Mouse (Mus musculus): ENCODE results near the gene Tbc1d2b. TPM values are rescaled to one million over a fixed set of nuclear protein-coding genes. Genes with fewer than 3 reads are reported as not detected.

Tbc1d2b gene
- polyA plus RNA-seq, 1 experiment from 2014 or later: 9.9 TPM

- ATAC-seq (replicated peaks; ENCODE audit: insufficient number of reproducible peaks, low FRiP score, low TSS enrichment, low read depth) (no peak), DNase-seq (ENCODE audit: low spot score) (no peak)
- WGBS: 85% methylated on average over 3 of the region's 3 CpGs
- H3K4me2 ChIP-seq (ENCODE audit: low read depth, low read length): no peak overlapping the region
- no peaks in the 10 kb centered on the region for H3K36me3 ChIP-seq (replicated peaks; ENCODE audit: control insufficient read depth, insufficient read depth, low read depth, low read length)
- no peak overlapping the region for H3K4me3 ChIP-seq (ENCODE audit: low read depth, low read length)
- H3K9ac ChIP-seq (replicated peaks; ENCODE audit: low read length): no peak overlapping the region
- H3K27ac ChIP-seq (replicated peaks; ENCODE audit: low read depth, low read length): no peak overlapping the region
- no peaks in the 10 kb centered on the region for H3K9me3 ChIP-seq (replicated peaks; ENCODE audit: control insufficient read depth, low read length)
- no peaks in the 10 kb centered on the region for H3K4me1 ChIP-seq (ENCODE audit: control insufficient read depth, insufficient read depth, low read length)
- no peaks in the 10 kb centered on the region for H3K27me3 ChIP-seq (ENCODE audit: control insufficient read depth, insufficient read depth, low read length)
Observed at GRCm38 (mm10) chr9:90222275-90222674, 48.3 kb downstream of the Tbc1d2b start.

- no peak overlapping the region for H3K4me3 ChIP-seq (ENCODE audit: low read depth, low read length)
- no peak overlapping the region for H3K4me2 ChIP-seq (ENCODE audit: low read depth, low read length)
- ATAC-seq (replicated peaks; ENCODE audit: insufficient number of reproducible peaks, low FRiP score, low TSS enrichment, low read depth): no peak
- no peak overlapping the region for H3K27ac ChIP-seq (replicated peaks; ENCODE audit: low read depth, low read length)
- H3K9ac ChIP-seq (replicated peaks; ENCODE audit: low read length): no peak overlapping the region
- H3K9me3 ChIP-seq (replicated peaks; ENCODE audit: control insufficient read depth, low read length): no peaks in the 10 kb centered on the region
- H3K36me3 ChIP-seq (replicated peaks; ENCODE audit: control insufficient read depth, insufficient read depth, low read depth, low read length): no peaks in the 10 kb centered on the region
- H3K27me3 ChIP-seq (ENCODE audit: control insufficient read depth, insufficient read depth, low read length): no peaks in the 10 kb centered on the region
- DNase-seq (ENCODE audit: low spot score): no peak
- 58% methylated on average over 4 of the region's 4 CpGs for WGBS
- no peaks in the 10 kb centered on the region for H3K4me1 ChIP-seq (ENCODE audit: control insufficient read depth, insufficient read depth, low read length)
Observed at GRCm38 (mm10) chr9:90217501-90217900, 53.1 kb downstream of the Tbc1d2b start.

GRCm38 (mm10) chr9:90216259-90217001 is 54.2 kb downstream of the Tbc1d2b start:
- no peak overlapping the region for H3K4me3 ChIP-seq (ENCODE audit: low read depth, low read length)
- ATAC-seq (replicated peaks; ENCODE audit: insufficient number of reproducible peaks, low FRiP score, low TSS enrichment, low read depth) (no peak), DNase-seq (ENCODE audit: low spot score) (no peak)
- no peak overlapping the region for H3K9ac ChIP-seq (replicated peaks; ENCODE audit: low read length)
- H3K36me3 ChIP-seq (replicated peaks; ENCODE audit: control insufficient read depth, insufficient read depth, low read depth, low read length): no peaks in the 10 kb centered on the region
- no peak overlapping the region for H3K4me2 ChIP-seq (ENCODE audit: low read depth, low read length)
- 80% methylated on average over 11 of the region's 11 CpGs for WGBS
- no peaks in the 10 kb centered on the region for H3K9me3 ChIP-seq (replicated peaks; ENCODE audit: control insufficient read depth, low read length)
- no peak overlapping the region for H3K27ac ChIP-seq (replicated peaks; ENCODE audit: low read depth, low read length)
- no peaks in the 10 kb centered on the region for H3K4me1 ChIP-seq (ENCODE audit: control insufficient read depth, insufficient read depth, low read length)
- H3K27me3 ChIP-seq (ENCODE audit: control insufficient read depth, insufficient read depth, low read length): no peaks in the 10 kb centered on the region

GRCm38 (mm10) chr9:90213127-90213526 is 57.5 kb downstream of the Tbc1d2b start:
- H3K4me1 ChIP-seq (ENCODE audit: control insufficient read depth, insufficient read depth, low read length): no peaks in the 10 kb centered on the region
- no peaks in the 10 kb centered on the region for H3K9me3 ChIP-seq (replicated peaks; ENCODE audit: control insufficient read depth, low read length)
- no peak overlapping the region for H3K9ac ChIP-seq (replicated peaks; ENCODE audit: low read length)
- ATAC-seq (replicated peaks; ENCODE audit: insufficient number of reproducible peaks, low FRiP score, low TSS enrichment, low read depth) (no peak), DNase-seq (ENCODE audit: low spot score) (no peak)
- no peaks in the 10 kb centered on the region for H3K36me3 ChIP-seq (replicated peaks; ENCODE audit: control insufficient read depth, insufficient read depth, low read depth, low read length)
- H3K4me3 ChIP-seq (ENCODE audit: low read depth, low read length): no peak overlapping the region
- no peak overlapping the region for H3K27ac ChIP-seq (replicated peaks; ENCODE audit: low read depth, low read length)
- H3K4me2 ChIP-seq (ENCODE audit: low read depth, low read length): no peak overlapping the region
- WGBS: 89% methylated on average over 3 of the region's 3 CpGs
- no peaks in the 10 kb centered on the region for H3K27me3 ChIP-seq (ENCODE audit: control insufficient read depth, insufficient read depth, low read length)

- no peaks in the 10 kb centered on the region for H3K9me3 ChIP-seq (replicated peaks; ENCODE audit: control insufficient read depth, low read length)
- H3K27ac ChIP-seq (replicated peaks; ENCODE audit: low read depth, low read length): no peak overlapping the region
- no peak overlapping the region for H3K9ac ChIP-seq (replicated peaks; ENCODE audit: low read length)
- no peak overlapping the region for H3K4me3 ChIP-seq (ENCODE audit: low read depth, low read length)
- H3K36me3 ChIP-seq (replicated peaks; ENCODE audit: control insufficient read depth, insufficient read depth, low read depth, low read length): no peaks in the 10 kb centered on the region
- WGBS: 84% methylated on average over 6 of the region's 6 CpGs
- no peak overlapping the region for H3K4me2 ChIP-seq (ENCODE audit: low read depth, low read length)
- H3K27me3 ChIP-seq (ENCODE audit: control insufficient read depth, insufficient read depth, low read length): no peaks in the 10 kb centered on the region
- DNase-seq (ENCODE audit: low spot score) (no peak), ATAC-seq (replicated peaks; ENCODE audit: insufficient number of reproducible peaks, low FRiP score, low TSS enrichment, low read depth) (no peak)
- H3K4me1 ChIP-seq (ENCODE audit: control insufficient read depth, insufficient read depth, low read length): no peaks in the 10 kb centered on the region
Observed at GRCm38 (mm10) chr9:90208655-90209054, 61.9 kb downstream of the Tbc1d2b start.

GRCm38 (mm10) chr9:90207808-90208207 is 62.8 kb downstream of the Tbc1d2b start:
- Histone ChIP-seq H3K4me3 (ENCODE audit: low read depth, low read length) (no peak overlapping the region), H3K9me3 (replicated peaks; ENCODE audit: control insufficient read depth, low read length) (no peaks in the 10 kb centered on the region), H3K4me2 (ENCODE audit: low read depth, low read length) (no peak overlapping the region), H3K27me3 (ENCODE audit: control insufficient read depth, insufficient read depth, low read length) (no peaks in the 10 kb centered on the region), H3K4me1 (ENCODE audit: control insufficient read depth, insufficient read depth, low read length) (no peaks in the 10 kb centered on the region), H3K9ac (replicated peaks; ENCODE audit: low read length) (no peak overlapping the region), H3K36me3 (replicated peaks; ENCODE audit: control insufficient read depth, insufficient read depth, low read depth, low read length) (no peaks in the 10 kb centered on the region), H3K27ac (replicated peaks; ENCODE audit: low read depth, low read length) (no peak overlapping the region)
- DNase-seq (ENCODE audit: low spot score) (no peak), ATAC-seq (replicated peaks; ENCODE audit: insufficient number of reproducible peaks, low FRiP score, low TSS enrichment, low read depth) (no peak)
- 85% methylated on average over 8 of the region's 8 CpGs for WGBS

- 53% methylated on average over 2 of the region's 2 CpGs for WGBS
- no peak for ATAC-seq (replicated peaks; ENCODE audit: insufficient number of reproducible peaks, low FRiP score, low TSS enrichment, low read depth)
- no peak overlapping the region for H3K9ac ChIP-seq (replicated peaks; ENCODE audit: low read length)
Observed at GRCm38 (mm10) chr9:90206500-90206899, 64.1 kb downstream of the Tbc1d2b start.

GRCm38 (mm10) chr9:90204396-90204915 is 66.1 kb downstream of the Tbc1d2b start:
- Histone ChIP-seq H3K36me3 (replicated peaks; ENCODE audit: control insufficient read depth, insufficient read depth, low read depth, low read length) (no peaks in the 10 kb centered on the region; the same call in 1 of the 2 replicates), H3K27ac (replicated peaks; ENCODE audit: low read depth, low read length) (no peak overlapping the region), H3K27me3 (ENCODE audit: control insufficient read depth, insufficient read depth, low read length) (no peaks in the 10 kb centered on the region), H3K9ac (replicated peaks; ENCODE audit: low read length) (no peak overlapping the region), H3K4me1 (ENCODE audit: control insufficient read depth, insufficient read depth, low read length) (no peaks in the 10 kb centered on the region), H3K4me2 (ENCODE audit: low read depth, low read length) (no peak overlapping the region), H3K9me3 (replicated peaks; ENCODE audit: control insufficient read depth, low read length) (no peaks in the 10 kb centered on the region), H3K4me3 (ENCODE audit: low read depth, low read length) (no peak overlapping the region)
- WGBS: 67% methylated on average over 8 of the region's 8 CpGs
- ATAC-seq (replicated peaks; ENCODE audit: insufficient number of reproducible peaks, low FRiP score, low TSS enrichment, low read depth) (no peak), DNase-seq (ENCODE audit: low spot score) (no peak)

More at GRCm38 (mm10) chr9:90206500-90206899, 64.1 kb downstream of the Tbc1d2b start:
- Histone ChIP-seq H3K9me3 (replicated peaks; ENCODE audit: control insufficient read depth, low read length) (no peaks in the 10 kb centered on the region), H3K27me3 (ENCODE audit: control insufficient read depth, insufficient read depth, low read length) (no peaks in the 10 kb centered on the region), H3K4me3 (ENCODE audit: low read depth, low read length) (no peak overlapping the region), H3K4me1 (ENCODE audit: control insufficient read depth, insufficient read depth, low read length) (no peaks in the 10 kb centered on the region), H3K4me2 (ENCODE audit: low read depth, low read length) (no peak overlapping the region), H3K27ac (replicated peaks; ENCODE audit: low read depth, low read length) (no peak overlapping the region), H3K36me3 (replicated peaks; ENCODE audit: control insufficient read depth, insufficient read depth, low read depth, low read length) (no peaks in the 10 kb centered on the region)
- peak; percentile 78 for DNase-seq (ENCODE audit: low spot score)
